ENCODE assay signal across 14 mouse cellular contexts in the genomic region with DNA sequence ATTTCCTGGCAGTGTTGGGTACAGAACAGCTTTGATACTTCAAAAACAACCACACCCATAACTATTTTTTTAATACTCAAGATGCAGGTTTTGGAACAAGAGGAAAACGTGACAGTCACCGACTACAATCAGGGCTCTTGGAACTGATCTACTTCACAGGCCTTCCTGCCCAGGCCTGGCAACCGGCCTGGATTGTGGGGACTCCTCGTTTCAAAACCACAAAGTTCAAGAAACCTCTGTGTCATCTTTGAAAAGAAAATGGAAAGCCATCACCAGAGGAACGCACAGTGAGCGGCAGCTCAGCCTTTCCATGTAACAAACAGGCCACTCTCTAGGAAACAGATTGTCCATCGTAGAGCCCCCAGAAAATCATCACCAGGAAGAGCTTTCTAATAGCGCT. TPM values are rescaled to one million over a fixed set of nuclear protein-coding genes. Genes with fewer than 3 reads are reported as not detected.
A peak's percentile ranks its signal among the peaks of the same experiment; 100 is the strongest.
DNase-seq lines count a peak whose midpoint lies in the region; ATAC-seq and TF ChIP-seq lines count a peak whose summit lies in the region.
"Had no signal": no experiment of that assay in that cellular context is flagged by ENCODE, and none has a peak within 500 bp of the region (broad histone marks: within the 10 kb centered on the region; RNA-seq: fewer than 3 reads in every experiment).

No protein-coding gene starts in this region.

- H3K27ac ChIP-seq in gastrocnemius, adult 2 months = peak overlapping the region; percentile 82
- H3K27ac ChIP-seq in forebrain, postnatal 0 days (ENCODE audit: low read depth, low read length) = no peak overlapping the region
- H3K27ac ChIP-seq: midbrain, embryonic 12.5 days had no signal

- no peak for TF ChIP-seq CTCF in gastrocnemius, adult 2 months (IDR thresholded peaks at IDR 0.05)
- TF ChIP-seq CTCF in forebrain, postnatal 0 days (IDR thresholded peaks at IDR 0.05; ENCODE audit: low read depth) = no peak

- 0 out of 2 replicates have a peak, but pooled peaks cover 5% of the 10 kb centered on the region for H3K36me3 ChIP-seq in forebrain, postnatal 0 days (ENCODE audit: insufficient read depth)

- intact Hi-C loops in gastrocnemius, adult 2 months (cut with DNase I) = no loop called here
- intact Hi-C loops in heart, postnatal 14 days (cut with DNase I) = no loop called here

- no peaks in the 10 kb centered on the region for H3K9me3 ChIP-seq in forebrain, postnatal 0 days (ENCODE audit: low read length)
- H3K9me3 ChIP-seq: midbrain, embryonic 12.5 days had no signal

- no peak overlapping the region for H3K4me2 ChIP-seq in forebrain, postnatal 0 days (ENCODE audit: low read depth)
- H3K4me2 ChIP-seq: midbrain, embryonic 12.5 days had no signal

- 88% methylated on average over 8 of the region's 8 CpGs for WGBS in forebrain, postnatal 0 days

- no peak overlapping the region; the same call in 1 of the 2 replicates for H3K4me3 ChIP-seq in gastrocnemius, adult 2 months
- no peak overlapping the region for H3K4me3 ChIP-seq in forebrain, postnatal 0 days (ENCODE audit: low read depth, low read length)
- H3K4me3 ChIP-seq: midbrain, embryonic 12.5 days had no signal

- no peak for ATAC-seq in forebrain, postnatal 0 days
- no peak for ATAC-seq in activated CD4-positive, CD25-positive, alpha-beta regulatory T cell, adult 4 months

- H3K27me3 ChIP-seq in forebrain, postnatal 0 days (ENCODE audit: insufficient read depth, low read length) = no peaks in the 10 kb centered on the region

- H3K4me1 ChIP-seq in forebrain, postnatal 0 days (ENCODE audit: insufficient read depth) = peaks cover 10% of the 10 kb centered on the region

- DNase-seq in gastrocnemius, adult 2 months = peak; percentile 46
- DNase-seq in gastrocnemius, adult 8-10 months (ENCODE audit: low spot score in 2 of 2) = no peak
- DNase-seq in lung, postnatal 10 days = peak; percentile 14
- DNase-seq in lung, adult 18-20 months = no peak
- DNase-seq in heart, postnatal 14 days = peak; percentile 55 to 56
- no peak for DNase-seq in forebrain, postnatal 0 days
- no peak for DNase-seq in cerebellum, postnatal 14 days
- DNase-seq: B cell, adult 2 months; cerebellum, postnatal 25 days; left cerebral cortex, postnatal 4 days; lung, adult 2 months; thymus, postnatal 36 days had no signal

- H3K9ac ChIP-seq in forebrain, postnatal 0 days = no peak overlapping the region
- H3K9ac ChIP-seq: midbrain, embryonic 12.5 days had no signal

RNA-seq across cellular contexts. Expression of a gene that starts 4.1 kb away (rescaled TPM):
- total RNA-seq in gastrocnemius, adult 2 months (2021) = 1 to 10 TPM; 5.0 to 6.8 TPM
- total RNA-seq in gastrocnemius, adult 8-10 months (2022) = 1 to 10 TPM; 3.3 to 4.8 (median 4.1) TPM
- 10 to 100 TPM; 16.4 to 21.3 TPM for total RNA-seq in heart, postnatal 14 days (2021)
- total RNA-seq in forebrain, postnatal 0 days (2014; rRNA removed) = 11.0 and 16.9 TPM in 2 replicates
- 15.5 and 16.0 TPM in 2 replicates for polyA plus RNA-seq in forebrain, postnatal 0 days (2015; fragmentation: Nextera tagmentation; extraction: Ambion mirVana)
- 10 to 100 TPM; 59.9 to 60.8 TPM for polyA plus RNA-seq in activated CD4-positive, CD25-positive, alpha-beta regulatory T cell, adult 4 months (2017; shearing (Covaris generic))

RNA-seq across cellular contexts. Expression of a gene that starts 5.3 kb away (rescaled TPM):
- 1 to 10 TPM in 1 of 2 experiments, under 1 TPM in 1; 0.75 to 1.4 TPM for total RNA-seq in gastrocnemius, adult 2 months (2021)
- total RNA-seq in gastrocnemius, adult 8-10 months (2022) = 1 to 10 TPM in 2 of 4 experiments, under 1 TPM in 2; 0.44 to 1.2 (median 0.81) TPM
- 1 to 10 TPM; 4.9 to 7.5 TPM for total RNA-seq in heart, postnatal 14 days (2021)
- 8.0 and 10.9 TPM in 2 replicates for total RNA-seq in forebrain, postnatal 0 days (2014; rRNA removed)
- polyA plus RNA-seq in forebrain, postnatal 0 days (2015; fragmentation: Nextera tagmentation; extraction: Ambion mirVana) = 10.8 and 11.0 TPM in 2 replicates
- polyA plus RNA-seq in activated CD4-positive, CD25-positive, alpha-beta regulatory T cell, adult 4 months (2017; shearing (Covaris generic)) = 10 to 100 TPM; 20.0 to 30.9 TPM

Comparison
In these comparisons a context has a peak if more than half of its experiments do, and no peak if none do; other contexts are left out.
1. DNase-seq: peak in gastrocnemius, adult 2 months (single experiment), lung, postnatal 10 days (single experiment) and heart, postnatal 14 days (2 of 2); none in gastrocnemius, adult 8-10 months (0 of 2), lung, adult 18-20 months (0 of 2), forebrain, postnatal 0 days (single experiment) and cerebellum, postnatal 14 days (0 of 2).